Mouse (Mus musculus) B cell, adult 67 days (primary cell): Measurements from ENCODE around the gene Samt2. TPM values are rescaled to one million over a fixed set of nuclear protein-coding genes. Genes with fewer than 3 reads are reported as not detected.

Experiments used
- total RNA-seq, 2 experiments: library from RNA; stranded (reverse); gene quantifications; 4 replicates each; pipeline ENCODE4 v1.2.4; 2023

The Samt2 gene
- not detected for total RNA-seq

GRCm38 (mm10) chrX:154579260-154579659 lies at the start of gene Samt2:
Gene Samt2, minus strand, starts transcription at chrX:154579360.

Other genes starting within 250 kb of the Samt2 start
- not detected for gene 4930524N10Rik, start 236.0 kb downstream of the Samt2 start, total RNA-seq
- not detected for gene Samt4, start 97.4 kb downstream of the Samt2 start, total RNA-seq